Mouse (Mus musculus) lung, postnatal 14 days (tissue): ENCODE results near the gene Cipc.

Experiments
- DNase-seq: peaks from one replicate; pipeline ENCODE4 v3.0.0; 2021

Cipc gene

GRCm38 (mm10) chr12:86932575-86932952, 14.3 kb upstream of the Cipc start:
- peak; percentile 77 for DNase-seq

GRCm38 (mm10) chr12:86934748-86935147, 12.1 kb upstream of the Cipc start:
- no peak for DNase-seq

GRCm38 (mm10) chr12:86935692-86936282, 11.1 kb upstream of the Cipc start:
- no peak for DNase-seq

GRCm38 (mm10) chr12:86936587-86937343, 10.1 kb upstream of the Cipc start:
- DNase-seq: peak; percentile 49

GRCm38 (mm10) chr12:86938571-86938970, 8.3 kb upstream of the Cipc start:
- no peak for DNase-seq

GRCm38 (mm10) chr12:86941173-86941572, 5.7 kb upstream of the Cipc start:
- no peak for DNase-seq

- no peak for DNase-seq
These were observed 4.9 kb upstream of the Cipc start for GRCm38 (mm10) chr12:86941734-86942486.

- no peak for DNase-seq
These were observed 3.4 kb upstream of the Cipc start for GRCm38 (mm10) chr12:86943421-86943820.

- peak; percentile 83 for DNase-seq
These were observed 1.7 kb upstream of the Cipc start for GRCm38 (mm10) chr12:86945126-86945525.

GRCm38 (mm10) chr12:86946301-86946781, 502 bp upstream of the Cipc start:
- DNase-seq: no peak

GRCm38 (mm10) chr12:86947681-86948401, 998 bp downstream of the Cipc start:
- DNase-seq: peak; percentile 54

- no peak for DNase-seq
These were observed 1.8 kb downstream of the Cipc start for GRCm38 (mm10) chr12:86948627-86949026.

GRCm38 (mm10) chr12:86949501-86949900, 2.7 kb downstream of the Cipc start:
- DNase-seq: no peak

GRCm38 (mm10) chr12:86950161-86950960, 3.5 kb downstream of the Cipc start:
- peak; percentile 39 for DNase-seq

GRCm38 (mm10) chr12:86950961-86951360, 4.1 kb downstream of the Cipc start:
- DNase-seq: no peak

GRCm38 (mm10) chr12:86952331-86952850, 5.5 kb downstream of the Cipc start:
- DNase-seq: no peak

- DNase-seq: no peak
These were observed 9.1 kb downstream of the Cipc start for GRCm38 (mm10) chr12:86955894-86956293.

- no peak for DNase-seq
These were observed 11.7 kb downstream of the Cipc start for GRCm38 (mm10) chr12:86958558-86958957.

- no peak for DNase-seq
These were observed 12.8 kb downstream of the Cipc start for GRCm38 (mm10) chr12:86959661-86960060.

GRCm38 (mm10) chr12:86960138-86960537, 13.3 kb downstream of the Cipc start:
- DNase-seq: no peak

- no peak for DNase-seq
These were observed 14.0 kb downstream of the Cipc start for GRCm38 (mm10) chr12:86960791-86961335.
